Mouse (Mus musculus) kidney, adult 2 months (tissue): ENCODE data around the gene Rasal3. TPM values are rescaled to one million over a fixed set of nuclear protein-coding genes. Genes with fewer than 3 reads are reported as not detected.

ENCODE experiments used
- DNase-seq: peaks from one replicate; pipeline ENCODE4 v3.0.0; 2021
- H3K27ac ChIP-seq: fragments of 200-500 bp; 2 replicates; pipeline ENCODE4 v1.5.1; 2012; ENCODE audit warnings: low read depth, low read length, control low read depth, inconsistent platforms; ENCODE audit not compliant: insufficient read depth
- H3K27me3 ChIP-seq: fragments of 200-500 bp; replicated peaks from 2 replicates; pipeline ENCODE4 v1.6.1; 2012; ENCODE audit warnings: mild to moderate bottlenecking, moderate library complexity, low read length, inconsistent platforms; ENCODE audit not compliant: control insufficient read depth, insufficient read depth
- H3K36me3 ChIP-seq: fragments of 200-500 bp; 2 replicates; pipeline ENCODE4 v1.6.1; 2012; ENCODE audit warnings: mild to moderate bottlenecking, moderate library complexity, low read length, inconsistent platforms; ENCODE audit not compliant: control insufficient read depth, insufficient read depth
- H3K4me1 ChIP-seq: fragments of 200-500 bp; 2 replicates; pipeline ENCODE4 v1.6.1; 2011; ENCODE audit warnings: low read length; ENCODE audit not compliant: control insufficient read depth, insufficient read depth
- H3K4me3 ChIP-seq: fragments of 200-500 bp; 2 replicates; pipeline ENCODE4 v1.5.1; 2011; ENCODE audit warnings: mild to moderate bottlenecking, low read depth, low read length, control low read depth; ENCODE audit not compliant: insufficient read depth
- CTCF ChIP-seq: fragments of 200-500 bp; conservative IDR thresholded peaks from 2 replicates; pipeline ENCODE4 v1.5.1; 2011; ENCODE audit warnings: low read depth, mild to moderate bottlenecking, control low read depth, low read length, moderate library complexity, mixed read lengths; ENCODE audit not compliant: insufficient read depth, insufficient read length
- POLR2A ChIP-seq: fragments of 200-500 bp; IDR thresholded peaks from one replicate; pipeline ENCODE4 v1.6.1; 2011; ENCODE audit warnings: low read depth, low read length, control low read depth
- WGBS: fragments of 180-500 bp; shearing (Covaris S2); methylation state at CpG from one replicate; pipeline ENCODE4 v1.1.7; 2018; 5-methylcytosine and 5-hydroxymethylcytosine counted together
- polyA plus RNA-seq: library from polyadenylated mRNA; depleted of rRNA; stranded (reverse); fragments of >200 nt; gene quantifications from 2 replicates; pipeline ENCODE4 v1.2.3, GENCODE M21; 2012

The Rasal3 gene
- polyA plus RNA-seq, 1 experiment, result 8.7 TPM

GRCm38 (mm10) chr17:32435151-32435550, 31.8 kb upstream of the Rasal3 start:
- no peaks in the 10 kb centered on the region for H3K36me3 ChIP-seq
- H3K27me3 ChIP-seq, result no peaks in the 10 kb centered on the region
- WGBS, result 49% methylated on average over 5 of the region's 5 CpGs
- TF ChIP-seq CTCF (no peak), POLR2A (no peak)
- H3K4me1 ChIP-seq, result no peaks in the 10 kb centered on the region
- peak; percentile 22 for DNase-seq
- no peak overlapping the region for H3K4me3 ChIP-seq
- no peak overlapping the region for H3K27ac ChIP-seq

- TF ChIP-seq POLR2A (no peak), CTCF (no peak)
- no peaks in the 10 kb centered on the region for H3K27me3 ChIP-seq
- no peaks in the 10 kb centered on the region for H3K4me1 ChIP-seq
- no peaks in the 10 kb centered on the region for H3K36me3 ChIP-seq
- 39% methylated on average over 4 of the region's 4 CpGs for WGBS
- DNase-seq, result no peak
- no peak overlapping the region for H3K4me3 ChIP-seq
- H3K27ac ChIP-seq, result no peak overlapping the region
Measured at GRCm38 (mm10) chr17:32434324-32434723, 30.9 kb upstream of the Rasal3 start.

GRCm38 (mm10) chr17:32431972-32432371, 28.6 kb upstream of the Rasal3 start:
- TF ChIP-seq CTCF, result peak; percentile 40
- no peak for TF ChIP-seq POLR2A
- WGBS, result 58% methylated on average over 3 of the region's 3 CpGs
- DNase-seq, result peak; percentile 33
- H3K4me1 ChIP-seq, result no peaks in the 10 kb centered on the region
- no peak overlapping the region for H3K4me3 ChIP-seq
- no peaks in the 10 kb centered on the region for H3K36me3 ChIP-seq
- no peak overlapping the region for H3K27ac ChIP-seq
- H3K27me3 ChIP-seq, result no peaks in the 10 kb centered on the region

- Histone ChIP-seq H3K36me3 (no peaks in the 10 kb centered on the region), H3K4me1 (no peaks in the 10 kb centered on the region), H3K27ac (no peak overlapping the region), H3K27me3 (no peaks in the 10 kb centered on the region), H3K4me3 (no peak overlapping the region)
- no peak for TF ChIP-seq POLR2A
- no peak for TF ChIP-seq CTCF
- no peak for DNase-seq
Measured at GRCm38 (mm10) chr17:32426610-32427009, 23.2 kb upstream of the Rasal3 start.

- DNase-seq, result no peak
- 66% methylated on average over 2 of the region's 2 CpGs for WGBS
- no peaks in the 10 kb centered on the region for H3K4me1 ChIP-seq
Measured at GRCm38 (mm10) chr17:32424034-32424433, 20.7 kb upstream of the Rasal3 start, which contains the start of gene Pglyrp2. Gene Pglyrp2 (minus strand): TSS chr17:32424167.

GRCm38 (mm10) chr17:32420781-32421180, 17.4 kb upstream of the Rasal3 start:
- TF ChIP-seq CTCF (no peak), POLR2A (no peak)
- 77% methylated on average over 8 of the region's 8 CpGs for WGBS
- no peak for DNase-seq
- Histone ChIP-seq H3K4me3 (no peak overlapping the region), H3K4me1 (no peaks in the 10 kb centered on the region), H3K36me3 (no peaks in the 10 kb centered on the region), H3K27ac (no peak overlapping the region), H3K27me3 (no peaks in the 10 kb centered on the region)

More at GRCm38 (mm10) chr17:32424034-32424433, 20.7 kb upstream of the Rasal3 start, which contains the start of gene Pglyrp2:
- Histone ChIP-seq H3K36me3 (no peaks in the 10 kb centered on the region), H3K4me3 (no peak within 1 kb of the TSS), H3K27me3 (no peaks in the 10 kb centered on the region), H3K27ac (no peak within 1 kb of the TSS)
- TF ChIP-seq POLR2A, result no peak
- TF ChIP-seq CTCF, result no peak

- WGBS, result 54% methylated on average over 2 of the region's 2 CpGs
- no peak for DNase-seq
- no peaks in the 10 kb centered on the region for H3K4me1 ChIP-seq
- no peak overlapping the region for H3K27ac ChIP-seq
- no peaks in the 10 kb centered on the region for H3K36me3 ChIP-seq
- no peak overlapping the region for H3K4me3 ChIP-seq
- no peaks in the 10 kb centered on the region for H3K27me3 ChIP-seq
- TF ChIP-seq POLR2A (no peak), CTCF (no peak)
Measured at GRCm38 (mm10) chr17:32419989-32420388, 16.6 kb upstream of the Rasal3 start.

GRCm38 (mm10) chr17:32416771-32417170, 13.4 kb upstream of the Rasal3 start:
- no peak for DNase-seq
- H3K36me3 ChIP-seq, result no peaks in the 10 kb centered on the region
- H3K27ac ChIP-seq, result no peak overlapping the region
- WGBS, result 96% methylated on average over 14 of the region's 14 CpGs
- H3K27me3 ChIP-seq, result no peaks in the 10 kb centered on the region; the same call in 1 of the 2 replicates
- no peak for TF ChIP-seq POLR2A
- TF ChIP-seq CTCF, result no peak
- no peak overlapping the region for H3K4me3 ChIP-seq
- no peaks in the 10 kb centered on the region for H3K4me1 ChIP-seq
